Mouse (Mus musculus): ENCODE results near the gene Gja8. TPM values are rescaled to one million over a fixed set of nuclear protein-coding genes. Genes with fewer than 3 reads are reported as not detected.
A peak's percentile ranks its signal among the peaks of the same experiment; 100 is the strongest.

Gene Gja8
- not detected in 2 replicates for polyA plus RNA-seq (2015; fragmentation: Nextera tagmentation; extraction: Ambion mirVana)

DNA sequence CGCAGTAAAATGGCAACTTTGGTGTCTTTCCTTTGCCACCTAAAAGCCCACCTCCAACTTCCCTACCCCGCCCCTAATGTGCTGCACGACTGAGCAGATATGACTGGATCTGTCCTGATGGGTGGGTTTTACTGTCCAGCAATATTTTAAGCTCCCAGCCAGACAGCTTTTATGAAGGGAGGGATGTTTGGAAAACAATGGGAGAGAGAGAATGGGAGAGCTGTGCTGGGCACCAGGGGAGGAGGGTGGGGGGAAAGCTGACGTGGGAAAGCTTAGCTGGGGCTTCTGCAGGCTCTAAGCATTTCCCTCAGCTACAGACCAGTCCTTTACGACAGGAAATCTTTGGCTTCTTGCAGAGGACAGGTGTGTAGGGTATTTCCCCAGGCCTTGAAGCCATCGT lies at the start of gene Gja8:
TSS of gene Gja8 (minus strand) at position 101 of the 400 bp plus-strand sequence.
- Histone ChIP-seq H3K4me1 (peaks cover 5% of the 10 kb centered on the region; the same call in 1 of the 2 replicates), H3K9me3 (no peaks in the 10 kb centered on the region), H3K27ac (no peak within 1 kb of the TSS), H3K9ac (no peak within 1 kb of the TSS), H3K27me3 (no peaks in the 10 kb centered on the region), H3K4me3 (no peak within 1 kb of the TSS), H3K4me2 (no peak within 1 kb of the TSS), H3K36me3 (no peaks in the 10 kb centered on the region)
- 60% methylated on average over 6 of the region's 6 CpGs for WGBS
- ATAC-seq (ENCODE audit: insufficient number of reproducible peaks, insufficient read depth, low FRiP score, low TSS enrichment, low read depth): no peak

DNA sequence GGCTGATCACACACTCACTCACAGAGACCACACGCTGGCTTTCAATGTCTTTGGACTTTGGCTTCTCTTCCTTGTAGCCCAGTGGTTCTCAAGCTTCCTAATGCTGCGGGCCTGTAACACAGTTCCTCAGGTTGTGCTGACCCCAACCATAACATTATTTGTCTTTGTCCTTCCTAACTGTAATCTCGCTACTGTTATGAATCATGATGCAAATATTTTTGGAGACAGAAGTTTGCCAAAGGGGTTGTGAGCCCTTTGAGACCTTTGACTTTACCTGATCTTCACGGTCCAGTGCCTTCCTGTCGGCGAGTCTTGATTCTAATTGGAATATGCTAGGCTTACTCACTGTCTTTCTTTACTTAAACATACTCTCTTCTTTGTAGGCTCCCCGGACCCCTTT lies 48.6 kb upstream of the Gja8 start:
- peaks cover 6% of the 10 kb centered on the region; the same call in 1 of the 2 replicates for H3K4me1 ChIP-seq
- no peaks in the 10 kb centered on the region for H3K27me3 ChIP-seq
- H3K27ac ChIP-seq: no peak overlapping the region
- H3K9me3 ChIP-seq: no peaks in the 10 kb centered on the region
- H3K4me3 ChIP-seq: no peak overlapping the region
- H3K36me3 ChIP-seq: no peaks in the 10 kb centered on the region
- 86% methylated on average over 7 of the region's 7 CpGs for WGBS
- ATAC-seq (ENCODE audit: insufficient number of reproducible peaks, insufficient read depth, low FRiP score, low TSS enrichment, low read depth): no peak
- H3K9ac ChIP-seq: no peak overlapping the region
- no peak overlapping the region for H3K4me2 ChIP-seq

DNA sequence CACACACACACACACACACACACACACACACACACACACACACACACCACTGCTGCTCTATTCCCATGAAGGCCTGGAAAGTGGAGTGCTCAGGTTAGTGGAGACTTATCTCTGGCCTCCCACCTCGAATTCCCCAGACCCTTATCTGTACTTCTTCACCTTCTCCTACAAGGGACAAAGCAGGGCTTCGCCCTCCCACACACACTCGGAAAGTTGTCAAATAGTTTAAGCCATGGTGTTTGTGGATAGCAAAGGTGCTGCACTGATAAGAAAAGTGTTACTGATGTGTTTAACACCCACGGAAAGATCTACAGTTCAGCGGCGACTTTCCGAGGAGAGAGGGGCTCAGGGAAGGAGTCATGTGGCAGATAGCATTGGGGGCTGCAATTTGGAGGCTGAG lies 45.2 kb upstream of the Gja8 start:
- H3K9ac ChIP-seq: no peak overlapping the region
- 71% methylated on average over 7 of the region's 7 CpGs for WGBS

DNA sequence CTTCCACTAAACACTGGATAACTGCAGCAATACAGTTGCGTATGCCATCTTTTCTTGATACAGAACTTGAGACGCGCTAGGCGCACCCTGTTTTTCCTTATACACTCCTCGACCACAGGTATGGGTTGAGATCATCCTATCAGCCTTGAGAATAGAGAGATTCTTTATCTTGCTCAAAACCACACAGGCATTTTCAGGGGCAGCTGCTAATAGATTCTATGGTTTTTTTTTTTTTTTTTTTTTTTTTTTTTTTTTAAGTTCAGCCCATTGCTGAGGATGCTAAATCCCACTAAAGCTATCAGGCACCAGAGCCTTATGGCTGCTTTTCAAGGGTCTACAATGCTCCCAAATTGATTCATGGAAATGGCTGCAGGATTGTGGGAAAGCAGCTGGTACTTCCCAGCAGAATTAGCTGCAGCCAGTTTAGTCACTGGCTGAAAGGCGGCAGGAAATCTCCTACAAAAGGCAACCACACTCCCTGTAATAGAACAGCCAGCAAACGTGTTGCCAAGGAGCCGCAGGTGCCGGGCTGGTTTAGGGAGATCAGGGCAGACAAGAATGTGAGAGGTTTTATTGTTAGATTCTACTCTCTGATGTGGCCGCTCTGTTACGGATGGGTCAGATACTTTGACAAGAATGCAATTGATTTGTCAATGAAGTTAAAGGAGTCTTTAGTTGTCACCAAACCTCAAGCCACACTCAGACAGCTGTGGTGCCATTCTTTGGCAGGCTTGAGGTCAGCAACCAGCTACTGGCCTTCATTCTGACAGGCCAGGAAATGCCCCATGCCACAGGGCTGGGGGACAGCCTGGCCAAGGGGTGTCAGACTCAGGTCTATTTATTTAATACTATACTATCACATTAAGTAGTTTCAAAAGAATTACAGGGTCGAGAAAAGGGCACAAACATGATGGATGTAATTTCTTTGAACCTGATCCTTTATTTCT lies 37.5 kb upstream of the Gja8 start:
- Histone ChIP-seq H3K9ac (no peak overlapping the region), H3K36me3 (no peaks in the 10 kb centered on the region), H3K9me3 (no peaks in the 10 kb centered on the region), H3K4me1 (peaks cover 8% of the 10 kb centered on the region), H3K4me3 (no peak overlapping the region), H3K27me3 (no peaks in the 10 kb centered on the region), H3K4me2 (no peak overlapping the region), H3K27ac (no peak overlapping the region)
- 64% methylated on average over 12 of the region's 12 CpGs for WGBS
- ATAC-seq (ENCODE audit: insufficient number of reproducible peaks, insufficient read depth, low FRiP score, low TSS enrichment, low read depth): no peak

More for the DNA sequence above, 45.2 kb upstream of the Gja8 start:
- Histone ChIP-seq H3K9me3 (no peaks in the 10 kb centered on the region), H3K4me2 (no peak overlapping the region), H3K27ac (no peak overlapping the region), H3K27me3 (no peaks in the 10 kb centered on the region), H3K4me3 (no peak overlapping the region), H3K36me3 (no peaks in the 10 kb centered on the region), H3K4me1 (peaks cover 6% of the 10 kb centered on the region; the same call in 1 of the 2 replicates)
- no peak for ATAC-seq (ENCODE audit: insufficient number of reproducible peaks, insufficient read depth, low FRiP score, low TSS enrichment, low read depth)

DNA sequence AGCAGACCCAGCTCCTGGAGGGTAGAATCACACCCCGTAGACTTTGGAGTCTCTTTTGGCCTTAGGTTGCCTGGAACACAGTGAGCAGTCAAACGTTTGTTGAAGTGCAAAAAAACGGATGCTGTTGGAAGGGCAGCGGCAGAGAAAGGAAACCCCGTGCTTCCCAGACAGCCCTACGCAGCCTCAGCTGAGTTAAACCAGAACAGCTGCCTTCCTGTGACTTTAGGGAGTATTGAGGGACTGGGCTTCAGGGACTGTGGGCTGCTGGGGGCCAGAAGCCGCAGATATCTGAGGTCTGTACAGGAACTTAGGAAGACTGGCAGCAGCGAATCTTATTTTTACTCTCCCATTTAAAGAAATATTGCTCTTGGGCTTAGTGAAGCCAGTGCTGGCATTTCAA lies 34.8 kb upstream of the Gja8 start:
- no peak for ATAC-seq (ENCODE audit: insufficient number of reproducible peaks, insufficient read depth, low FRiP score, low TSS enrichment, low read depth)
- no peaks in the 10 kb centered on the region for H3K9me3 ChIP-seq
- WGBS: 15% methylated on average over 8 of the region's 8 CpGs
- peak overlapping the region; percentile 34 for H3K27ac ChIP-seq
- no peak overlapping the region for H3K4me3 ChIP-seq
- H3K9ac ChIP-seq: 0 out of 2 replicates have a peak overlapping the region, but pooled peaks have one; percentile 36
- no peaks in the 10 kb centered on the region for H3K36me3 ChIP-seq
- H3K4me1 ChIP-seq: peaks cover 8% of the 10 kb centered on the region
- no peaks in the 10 kb centered on the region for H3K27me3 ChIP-seq
- H3K4me2 ChIP-seq: peak overlapping the region; percentile 32

DNA sequence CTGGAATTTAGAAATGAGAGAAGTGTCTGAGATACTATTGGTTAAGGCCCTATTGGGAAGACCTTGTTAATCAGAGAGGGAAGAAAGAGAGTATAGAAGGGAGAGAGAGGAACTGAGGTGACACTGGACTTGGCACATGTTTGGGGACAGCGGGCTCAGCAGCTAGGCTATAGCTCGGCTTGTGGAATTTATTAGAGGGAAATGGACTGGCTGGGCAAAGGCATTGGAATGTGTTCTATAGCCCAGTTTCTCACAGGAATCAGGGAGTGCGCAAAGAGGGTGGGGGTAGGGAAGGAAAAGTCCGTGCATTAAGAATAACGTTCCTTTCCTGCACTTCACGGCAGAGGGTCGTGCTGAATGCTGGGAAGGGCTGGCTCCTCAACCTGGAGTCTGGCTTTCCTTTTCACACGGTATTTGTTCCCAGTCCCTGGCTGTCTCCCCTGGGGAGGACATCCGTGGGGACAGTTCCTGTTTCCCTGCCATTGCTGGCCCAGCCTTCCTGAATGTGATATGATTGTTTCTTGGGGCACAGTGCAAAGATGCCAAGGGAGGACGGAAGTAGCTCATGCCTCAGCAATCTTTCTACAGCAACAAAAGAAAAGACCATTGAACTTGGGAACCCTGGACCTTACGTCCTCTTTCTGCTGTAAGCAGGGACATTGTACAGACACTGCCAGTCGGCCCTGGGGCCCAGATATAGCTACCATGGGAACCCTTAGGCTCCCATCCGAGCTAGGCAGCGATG lies 27.8 kb upstream of the Gja8 start:
- 50% methylated on average over 14 of the region's 14 CpGs for WGBS
- Histone ChIP-seq H3K27ac (no peak overlapping the region), H3K4me1 (0 out of 2 replicates have a peak, but pooled peaks cover 3% of the 10 kb centered on the region), H3K27me3 (no peaks in the 10 kb centered on the region), H3K4me2 (peak overlapping the region; percentile 26), H3K9ac (no peak overlapping the region), H3K4me3 (no peak overlapping the region), H3K9me3 (no peaks in the 10 kb centered on the region), H3K36me3 (no peaks in the 10 kb centered on the region)
- ATAC-seq (ENCODE audit: insufficient number of reproducible peaks, insufficient read depth, low FRiP score, low TSS enrichment, low read depth): no peak

GRCm38 (mm10) chr3:96942706-96943105 lies 16.9 kb upstream of the Gja8 start:
- Histone ChIP-seq H3K27me3 (no peaks in the 10 kb centered on the region), H3K36me3 (no peaks in the 10 kb centered on the region), H3K9me3 (no peaks in the 10 kb centered on the region), H3K4me1 (no peaks in the 10 kb centered on the region), H3K9ac (no peak overlapping the region), H3K4me3 (no peak overlapping the region), H3K27ac (no peak overlapping the region), H3K4me2 (no peak overlapping the region)
- WGBS: 88% methylated on average over 2 of the region's 2 CpGs
- no peak for ATAC-seq (ENCODE audit: insufficient number of reproducible peaks, insufficient read depth, low FRiP score, low TSS enrichment, low read depth)

DNA sequence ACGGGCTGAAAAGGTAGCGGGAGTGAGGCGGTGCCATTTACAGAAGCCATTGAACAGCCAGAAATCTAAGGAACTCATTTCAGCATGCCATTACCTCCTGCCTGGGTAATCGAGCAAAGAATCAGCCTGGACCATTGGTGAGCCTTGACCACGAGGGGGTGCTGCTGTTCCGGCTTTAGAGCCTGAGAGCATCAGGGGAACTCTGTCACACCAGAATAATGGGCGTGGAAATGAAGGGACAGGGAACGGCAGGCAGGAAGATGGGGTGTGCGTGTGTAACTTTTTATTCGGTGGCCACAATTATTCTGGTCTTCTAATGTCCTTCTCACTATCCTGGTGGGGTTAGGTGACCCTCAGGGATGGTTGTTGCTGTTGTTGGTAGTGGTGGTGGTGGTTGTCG lies 12.9 kb upstream of the Gja8 start:
- Histone ChIP-seq H3K36me3 (no peaks in the 10 kb centered on the region), H3K9ac (no peak overlapping the region), H3K4me1 (0 out of 2 replicates have a peak, but pooled peaks cover under 1% of the 10 kb centered on the region), H3K27me3 (no peaks in the 10 kb centered on the region), H3K9me3 (no peaks in the 10 kb centered on the region), H3K27ac (no peak overlapping the region), H3K4me2 (peak overlapping the region; percentile 46), H3K4me3 (peak overlapping the region; percentile 23)
- 9% methylated on average over 11 of the region's 11 CpGs for WGBS
- 0 out of 2 replicates have a peak, but pooled peaks have one; percentile 48 for ATAC-seq (ENCODE audit: insufficient number of reproducible peaks, insufficient read depth, low FRiP score, low TSS enrichment, low read depth)

DNA sequence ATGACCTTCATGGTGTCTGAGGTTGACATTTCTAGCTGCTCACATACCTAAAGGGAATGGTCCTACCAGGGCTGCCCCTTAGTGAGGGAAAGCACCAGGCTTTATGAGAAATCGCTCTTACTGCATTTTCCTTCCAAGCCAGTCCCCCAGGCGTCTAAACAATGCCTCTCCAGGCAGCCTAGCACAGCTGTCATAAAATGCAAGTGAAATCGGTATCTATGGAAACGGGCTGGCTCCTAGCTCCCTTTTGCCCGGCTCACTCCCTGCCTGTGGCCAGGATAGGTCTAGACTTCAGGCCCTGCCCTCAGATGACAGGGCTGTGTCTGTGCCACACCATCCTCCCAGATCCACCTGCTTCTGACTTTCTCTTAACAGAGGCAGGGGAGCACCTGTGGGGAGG lies 11.8 kb upstream of the Gja8 start:
- H3K9me3 ChIP-seq: no peaks in the 10 kb centered on the region
- H3K4me1 ChIP-seq: 0 out of 2 replicates have a peak, but pooled peaks cover 7% of the 10 kb centered on the region
- no peaks in the 10 kb centered on the region for H3K27me3 ChIP-seq
- no peak overlapping the region for H3K4me3 ChIP-seq
- no peak overlapping the region for H3K27ac ChIP-seq
- ATAC-seq (ENCODE audit: insufficient number of reproducible peaks, insufficient read depth, low FRiP score, low TSS enrichment, low read depth): no peak
- H3K36me3 ChIP-seq: no peaks in the 10 kb centered on the region
- WGBS: 37% methylated on average over 5 of the region's 5 CpGs
- no peak overlapping the region for H3K9ac ChIP-seq
- H3K4me2 ChIP-seq: no peak overlapping the region

DNA sequence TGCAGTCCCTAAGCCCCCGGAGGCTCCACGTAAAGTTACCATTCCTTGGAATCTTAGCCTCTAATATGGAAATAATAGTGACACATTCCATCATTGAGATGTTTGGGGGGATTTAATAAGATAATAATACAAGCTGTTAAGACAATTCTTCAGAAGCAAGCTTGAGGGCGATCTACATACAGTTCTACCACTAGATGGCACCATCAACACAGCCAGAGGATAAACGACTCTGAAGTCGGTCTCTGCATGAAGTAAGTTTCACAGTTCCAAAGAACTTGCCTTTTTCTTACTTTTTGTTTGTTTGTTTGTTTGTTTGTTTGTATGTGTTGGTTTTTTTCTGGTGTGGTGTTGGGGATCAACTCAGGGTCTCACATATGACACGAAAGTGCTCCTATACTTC lies 10.4 kb upstream of the Gja8 start:
- ATAC-seq (ENCODE audit: insufficient number of reproducible peaks, insufficient read depth, low FRiP score, low TSS enrichment, low read depth): no peak
- WGBS: 7% methylated on average over 6 of the region's 6 CpGs
- H3K27me3 ChIP-seq: no peaks in the 10 kb centered on the region

DNA sequence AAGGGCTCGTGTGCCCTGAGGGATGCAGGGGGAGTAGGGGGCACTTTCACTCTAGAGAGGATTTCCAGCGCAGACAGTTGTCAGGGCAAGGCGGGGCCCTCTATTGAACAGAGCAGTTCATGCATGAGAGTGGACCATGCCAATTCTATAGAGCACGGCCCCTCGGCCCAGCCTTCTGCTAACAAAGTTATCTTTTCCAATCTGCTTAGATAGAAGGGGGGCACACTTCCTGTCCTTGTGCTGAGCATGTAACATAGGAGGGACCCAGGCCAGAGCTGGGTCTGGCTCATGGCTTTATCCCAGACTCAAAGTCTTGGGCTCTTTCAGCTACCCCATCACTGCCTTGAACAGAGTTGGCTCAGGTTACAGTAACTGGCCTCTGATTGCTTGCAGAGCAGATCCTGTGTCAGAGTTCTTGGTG lies 5.5 kb upstream of the Gja8 start:
- Histone ChIP-seq H3K4me3 (no peak overlapping the region), H3K36me3 (no peaks in the 10 kb centered on the region), H3K9me3 (no peaks in the 10 kb centered on the region), H3K4me1 (peaks cover 21% of the 10 kb centered on the region), H3K4me2 (no peak overlapping the region), H3K27me3 (no peaks in the 10 kb centered on the region), H3K9ac (0 out of 2 replicates have a peak overlapping the region, but pooled peaks have one; percentile 3), H3K27ac (no peak overlapping the region)
- WGBS: 29% methylated on average over 5 of the region's 5 CpGs
- ATAC-seq (ENCODE audit: insufficient number of reproducible peaks, insufficient read depth, low FRiP score, low TSS enrichment, low read depth): no peak

More for the DNA sequence above, 10.4 kb upstream of the Gja8 start:
- Histone ChIP-seq H3K4me3 (no peak overlapping the region), H3K36me3 (no peaks in the 10 kb centered on the region), H3K9ac (no peak overlapping the region), H3K4me1 (peaks cover 12% of the 10 kb centered on the region), H3K4me2 (no peak overlapping the region), H3K9me3 (no peaks in the 10 kb centered on the region), H3K27ac (no peak overlapping the region)

Data from embryonic facial prominence, embryonic 13.5 days (tissue).